Mouse (Mus musculus) E14TG2a.4 (cell line): ENCODE measurements around the gene Arhgap30.

ENCODE experiments used
- CTCF ChIP-seq: conservative IDR thresholded peaks from 2 replicates; pipeline ENCODE4 v1.5.1; 2014; ENCODE audit warnings: low read length
- NANOG ChIP-seq: IDR thresholded peaks from 2 replicates; pipeline ENCODE4 v1.6.1; 2014; ENCODE audit warnings: borderline replicate concordance, low read length, mixed read lengths
- POU5F1 ChIP-seq: IDR thresholded peaks from 2 replicates; pipeline ENCODE4 v1.6.1; 2014; ENCODE audit warnings: low read length, borderline replicate concordance

- no peak for TF ChIP-seq CTCF
- no peak for TF ChIP-seq NANOG
- no peak for TF ChIP-seq POU5F1
Observed at GRCm38 (mm10) chr1:171451001-171451400, 62.2 kb downstream of the Arhgap30 start.
